Mouse (Mus musculus): ENCODE results near the gene Zfp488. TPM values are rescaled to one million over a fixed set of nuclear protein-coding genes. Genes with fewer than 3 reads are reported as not detected.

Zfp488 gene
- 0.09 and 0.10 TPM in 2 replicates for polyA plus RNA-seq (2016; fragmentation: Nextera tagmentation; extraction: Ambion mirVana)

DNA sequence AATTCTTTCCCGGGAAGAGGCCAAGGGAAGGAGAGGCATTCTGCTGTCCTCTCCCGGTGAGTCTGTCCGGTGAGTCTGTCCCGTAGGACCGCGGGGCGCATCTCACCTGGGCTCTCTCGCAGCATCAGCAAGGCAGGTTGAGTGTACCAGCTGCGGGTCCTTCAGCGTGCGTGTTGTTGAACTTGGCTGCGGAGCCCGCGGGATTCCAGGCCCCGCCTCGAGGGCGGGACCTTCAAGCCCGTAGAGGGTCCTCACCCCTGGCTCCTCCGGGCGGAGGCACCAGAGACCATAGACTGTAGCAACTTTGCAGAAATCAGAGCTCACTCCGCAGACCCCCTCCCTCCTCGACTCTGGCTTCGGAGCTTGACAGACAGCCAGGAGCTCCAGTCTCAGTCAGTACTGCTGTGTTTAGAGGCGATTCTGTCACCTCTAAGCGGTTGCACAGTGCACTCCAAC lies at the start of gene Zfp488:
TSS of gene Zfp488 (minus strand) at position 161 of the 456 bp plus-strand sequence.
- H3K36me3 ChIP-seq (replicated peaks): no peaks in the 10 kb centered on the region
- WGBS: 2% methylated on average over 25 of the region's 25 CpGs
- peak within 1 kb of the TSS; percentile 39 for H3K4me3 ChIP-seq (replicated peaks)
- H3K27me3 ChIP-seq: peaks cover 12% of the 10 kb centered on the region; the same call in 1 of the 2 replicates
- peak within 1 kb of the TSS; percentile 70 for H3K4me2 ChIP-seq
- no peak within 1 kb of the TSS for H3K27ac ChIP-seq
- peaks cover 7% of the 10 kb centered on the region for H3K4me1 ChIP-seq
- ATAC-seq (ENCODE audit: low FRiP score): 0 out of 2 replicates have a peak, but pooled peaks have one; percentile 57
- H3K9ac ChIP-seq: peak within 1 kb of the TSS; percentile 53
- no peaks in the 10 kb centered on the region for H3K9me3 ChIP-seq

DNA sequence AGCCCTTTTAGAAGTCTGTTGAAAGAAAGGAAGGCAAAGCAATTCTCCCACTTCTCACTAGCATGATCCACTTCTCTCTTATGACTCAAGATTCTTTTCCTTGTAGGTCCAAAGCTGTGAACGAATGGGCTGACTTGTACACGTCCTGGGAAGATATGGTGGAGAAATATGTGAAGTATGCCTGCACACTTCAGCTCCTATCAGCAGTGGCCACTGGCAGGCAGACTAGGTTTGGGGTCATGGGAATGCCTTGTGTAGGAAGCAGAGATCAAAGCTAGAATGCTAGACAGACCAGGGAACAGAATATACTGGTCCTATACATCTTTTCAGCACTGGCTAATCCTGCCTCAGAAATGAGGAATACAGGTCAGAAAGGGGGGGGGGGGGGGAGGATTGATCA lies 48.1 kb upstream of the Zfp488 start:
- no peak overlapping the region for H3K9ac ChIP-seq
- no peaks in the 10 kb centered on the region for H3K36me3 ChIP-seq (replicated peaks)
- no peak overlapping the region for H3K4me2 ChIP-seq
- no peaks in the 10 kb centered on the region for H3K4me1 ChIP-seq
- ATAC-seq (ENCODE audit: low FRiP score): no peak
- H3K9me3 ChIP-seq: 0 out of 2 replicates have a peak, but pooled peaks cover 8% of the 10 kb centered on the region
- H3K27me3 ChIP-seq: no peaks in the 10 kb centered on the region
- WGBS: 86% methylated on average over 2 of the region's 2 CpGs
- no peak overlapping the region for H3K27ac ChIP-seq
- no peak overlapping the region for H3K4me3 ChIP-seq (replicated peaks)

DNA sequence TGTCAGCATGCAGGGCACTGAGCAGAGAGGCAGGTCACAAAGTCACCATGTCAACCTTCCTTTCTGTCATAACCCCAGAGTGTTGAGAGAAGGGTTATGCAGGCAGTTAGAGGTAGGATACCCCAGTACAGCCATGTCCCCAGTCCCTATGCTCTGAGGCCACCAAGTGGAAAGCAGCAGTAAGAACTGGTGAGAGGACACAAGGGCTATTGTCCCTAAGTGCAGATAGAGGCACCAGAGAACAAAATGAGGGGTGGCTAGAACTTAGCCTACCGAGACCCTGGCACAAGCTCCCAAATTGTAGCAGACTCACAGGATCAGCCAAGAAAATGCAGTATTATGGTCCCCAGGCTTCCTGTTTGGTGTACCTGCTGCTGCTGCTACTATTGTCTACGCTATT lies 38.4 kb upstream of the Zfp488 start:
- ATAC-seq (ENCODE audit: low FRiP score): no peak
- H3K9me3 ChIP-seq: no peaks in the 10 kb centered on the region
- H3K27ac ChIP-seq: no peak overlapping the region
- H3K4me3 ChIP-seq (replicated peaks): no peak overlapping the region
- H3K4me2 ChIP-seq: no peak overlapping the region
- H3K27me3 ChIP-seq: no peaks in the 10 kb centered on the region
- no peaks in the 10 kb centered on the region for H3K4me1 ChIP-seq
- WGBS: 91% methylated on average over 2 of the region's 2 CpGs
- no peak overlapping the region for H3K9ac ChIP-seq
- no peaks in the 10 kb centered on the region for H3K36me3 ChIP-seq (replicated peaks)

DNA sequence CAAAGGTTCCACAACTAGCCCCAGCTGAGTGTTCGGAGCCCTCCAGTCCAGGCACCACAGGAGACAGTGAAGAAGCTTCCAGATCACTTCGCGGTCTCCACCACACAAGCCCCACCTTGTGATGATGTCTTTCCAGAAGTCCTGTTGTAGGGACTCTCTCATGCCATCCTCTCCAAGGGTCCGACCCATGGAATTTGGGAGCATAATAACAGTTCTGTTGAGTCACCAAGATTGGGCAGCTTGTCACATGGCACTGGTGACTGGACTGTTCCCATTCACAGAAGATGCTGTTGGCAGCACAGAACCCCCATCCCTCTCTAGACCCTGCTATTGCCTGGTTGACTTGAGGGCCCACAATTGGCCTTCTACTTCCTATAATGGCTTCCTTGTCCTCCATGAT lies 37.8 kb upstream of the Zfp488 start, which contains the start of gene Gm5460:
TSS of gene Gm5460 (plus strand) at position 378 of the 400 bp plus-strand sequence.
- 88% methylated on average over 4 of the region's 4 CpGs for WGBS

DNA sequence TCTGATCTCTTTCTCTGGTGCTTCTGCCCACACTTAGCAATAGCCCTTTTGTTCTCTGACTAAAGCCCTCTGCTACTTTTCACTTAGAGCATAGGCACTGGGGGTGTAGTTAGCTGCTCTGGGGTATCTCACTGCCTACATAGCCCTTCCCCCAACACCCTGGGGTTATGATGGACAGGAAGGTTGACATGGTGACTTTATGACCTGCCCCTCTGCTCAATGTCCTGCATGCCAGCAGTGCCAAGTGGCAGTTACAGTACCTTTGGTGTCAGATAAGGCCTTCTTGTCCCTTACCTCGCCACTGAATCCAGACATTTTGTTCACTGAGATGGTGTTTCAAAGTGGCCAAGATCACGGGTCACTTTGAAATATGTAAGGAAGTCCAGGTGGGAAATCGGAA lies 36.5 kb upstream of the Zfp488 start, which contains the start of gene Gm30083:
TSS of gene Gm30083 (minus strand) at position 120 of the 400 bp plus-strand sequence.
- Histone ChIP-seq H3K4me3 (replicated peaks) (no peak within 1 kb of the TSS), H3K9me3 (no peaks in the 10 kb centered on the region), H3K4me2 (no peak within 1 kb of the TSS), H3K9ac (no peak within 1 kb of the TSS), H3K4me1 (no peaks in the 10 kb centered on the region), H3K27ac (no peak within 1 kb of the TSS), H3K27me3 (no peaks in the 10 kb centered on the region), H3K36me3 (replicated peaks) (no peaks in the 10 kb centered on the region)
- WGBS: 88% methylated on average over 3 of the region's 3 CpGs
- no peak for ATAC-seq (ENCODE audit: low FRiP score)

More for the DNA sequence above, 37.8 kb upstream of the Zfp488 start, which contains the start of gene Gm5460:
- H3K36me3 ChIP-seq (replicated peaks): no peaks in the 10 kb centered on the region
- no peak within 1 kb of the TSS for H3K9ac ChIP-seq
- no peak within 1 kb of the TSS for H3K4me2 ChIP-seq
- no peak for ATAC-seq (ENCODE audit: low FRiP score)
- no peaks in the 10 kb centered on the region for H3K4me1 ChIP-seq
- no peak within 1 kb of the TSS for H3K4me3 ChIP-seq (replicated peaks)
- no peaks in the 10 kb centered on the region for H3K27me3 ChIP-seq
- no peak within 1 kb of the TSS for H3K27ac ChIP-seq
- no peaks in the 10 kb centered on the region for H3K9me3 ChIP-seq

DNA sequence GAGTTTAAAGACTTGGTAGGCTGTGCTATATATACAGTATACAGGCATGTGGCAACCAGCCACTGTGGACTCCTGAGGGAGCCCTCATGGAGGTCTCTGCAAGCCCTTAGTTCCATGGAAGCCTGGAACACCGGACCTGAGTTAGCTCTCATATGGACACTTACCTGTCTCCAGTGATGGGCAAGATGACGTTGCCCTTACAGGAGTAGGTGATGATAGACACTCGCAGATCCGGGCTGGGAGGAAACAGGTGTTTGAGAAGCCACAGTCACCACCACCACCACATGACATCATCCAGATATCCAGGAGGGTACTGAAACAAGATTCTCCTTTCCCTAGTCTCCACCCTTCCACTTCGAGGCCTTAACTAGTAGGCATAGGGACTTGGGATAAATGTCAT lies 23.8 kb upstream of the Zfp488 start:
- Histone ChIP-seq H3K4me1 (no peaks in the 10 kb centered on the region), H3K4me2 (no peak overlapping the region), H3K4me3 (replicated peaks) (no peak overlapping the region), H3K9ac (no peak overlapping the region), H3K36me3 (replicated peaks) (no peaks in the 10 kb centered on the region), H3K9me3 (no peaks in the 10 kb centered on the region), H3K27me3 (no peaks in the 10 kb centered on the region), H3K27ac (no peak overlapping the region)
- 92% methylated on average over 5 of the region's 5 CpGs for WGBS
- ATAC-seq (ENCODE audit: low FRiP score): no peak

DNA sequence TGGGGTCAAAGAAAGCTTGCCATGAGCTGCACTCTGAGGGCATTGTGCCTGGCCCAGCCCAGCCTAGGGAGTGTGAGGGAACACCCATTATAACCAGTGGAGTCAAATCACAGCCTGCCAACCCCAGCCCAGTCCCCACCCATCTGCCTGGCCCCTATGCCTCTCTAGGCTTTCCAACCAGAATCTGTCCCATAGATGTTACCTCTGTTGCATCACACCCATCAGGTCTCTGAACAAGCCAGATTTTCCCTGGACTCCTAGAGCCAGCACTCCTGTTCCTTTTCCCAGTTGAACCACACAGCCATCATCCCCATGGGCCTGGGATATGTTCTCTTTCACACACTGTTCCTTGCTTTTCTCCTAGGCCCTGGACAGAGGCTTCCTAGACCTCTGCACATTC lies 22.9 kb upstream of the Zfp488 start:
- Histone ChIP-seq H3K4me3 (replicated peaks) (no peak overlapping the region), H3K27me3 (no peaks in the 10 kb centered on the region), H3K4me2 (no peak overlapping the region), H3K9me3 (no peaks in the 10 kb centered on the region), H3K36me3 (replicated peaks) (no peaks in the 10 kb centered on the region), H3K9ac (no peak overlapping the region), H3K27ac (no peak overlapping the region), H3K4me1 (no peaks in the 10 kb centered on the region)
- no peak for ATAC-seq (ENCODE audit: low FRiP score)

DNA sequence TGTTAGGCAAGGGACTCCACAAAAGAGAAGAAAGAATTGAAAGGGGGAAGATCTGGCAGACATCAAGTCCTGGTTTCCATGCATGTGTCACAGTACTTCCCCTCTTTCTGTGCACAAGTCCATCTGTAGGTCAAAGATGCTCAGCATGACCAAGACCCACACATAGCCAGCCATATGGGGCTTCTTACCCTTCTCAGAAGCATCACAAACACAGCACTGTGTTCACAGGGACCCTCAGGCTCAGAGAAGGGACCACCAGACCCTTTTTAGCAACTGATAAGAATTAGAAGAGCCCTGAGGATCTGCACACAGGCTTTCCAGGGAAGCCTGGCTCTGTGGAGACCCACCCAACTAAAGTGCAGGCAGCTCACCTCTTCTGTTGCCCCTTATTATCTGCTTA lies 21.5 kb upstream of the Zfp488 start:
- Histone ChIP-seq H3K9ac (no peak overlapping the region), H3K36me3 (replicated peaks) (no peaks in the 10 kb centered on the region), H3K27ac (no peak overlapping the region), H3K4me1 (no peaks in the 10 kb centered on the region), H3K9me3 (no peaks in the 10 kb centered on the region), H3K27me3 (no peaks in the 10 kb centered on the region), H3K4me3 (replicated peaks) (no peak overlapping the region), H3K4me2 (no peak overlapping the region)
- ATAC-seq (ENCODE audit: low FRiP score): no peak

DNA sequence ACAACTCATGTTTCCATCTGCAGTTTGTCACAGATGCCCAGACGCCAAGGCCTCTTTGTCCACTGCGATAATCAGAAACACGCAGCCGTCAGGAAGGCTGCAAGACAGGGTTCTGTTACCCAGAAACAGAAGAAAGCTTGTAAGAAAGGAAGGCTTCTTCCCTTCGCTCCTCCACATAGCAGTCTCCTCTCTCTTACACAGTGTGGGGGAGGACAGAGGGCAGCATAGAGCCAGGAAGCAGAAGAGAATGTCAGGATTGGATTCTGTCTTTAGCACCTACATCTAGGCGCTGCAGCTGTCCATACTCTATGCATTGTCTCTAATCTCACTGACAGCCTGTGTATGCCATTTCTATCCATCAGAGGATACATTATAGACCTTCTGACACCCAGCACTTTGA lies 18.9 kb upstream of the Zfp488 start:
- Histone ChIP-seq H3K9ac (no peak overlapping the region), H3K27me3 (no peaks in the 10 kb centered on the region), H3K9me3 (no peaks in the 10 kb centered on the region), H3K4me3 (replicated peaks) (no peak overlapping the region), H3K4me2 (no peak overlapping the region), H3K4me1 (no peaks in the 10 kb centered on the region), H3K36me3 (replicated peaks) (no peaks in the 10 kb centered on the region), H3K27ac (no peak overlapping the region)
- ATAC-seq (ENCODE audit: low FRiP score): no peak
- 76% methylated on average over 6 of the region's 6 CpGs for WGBS

DNA sequence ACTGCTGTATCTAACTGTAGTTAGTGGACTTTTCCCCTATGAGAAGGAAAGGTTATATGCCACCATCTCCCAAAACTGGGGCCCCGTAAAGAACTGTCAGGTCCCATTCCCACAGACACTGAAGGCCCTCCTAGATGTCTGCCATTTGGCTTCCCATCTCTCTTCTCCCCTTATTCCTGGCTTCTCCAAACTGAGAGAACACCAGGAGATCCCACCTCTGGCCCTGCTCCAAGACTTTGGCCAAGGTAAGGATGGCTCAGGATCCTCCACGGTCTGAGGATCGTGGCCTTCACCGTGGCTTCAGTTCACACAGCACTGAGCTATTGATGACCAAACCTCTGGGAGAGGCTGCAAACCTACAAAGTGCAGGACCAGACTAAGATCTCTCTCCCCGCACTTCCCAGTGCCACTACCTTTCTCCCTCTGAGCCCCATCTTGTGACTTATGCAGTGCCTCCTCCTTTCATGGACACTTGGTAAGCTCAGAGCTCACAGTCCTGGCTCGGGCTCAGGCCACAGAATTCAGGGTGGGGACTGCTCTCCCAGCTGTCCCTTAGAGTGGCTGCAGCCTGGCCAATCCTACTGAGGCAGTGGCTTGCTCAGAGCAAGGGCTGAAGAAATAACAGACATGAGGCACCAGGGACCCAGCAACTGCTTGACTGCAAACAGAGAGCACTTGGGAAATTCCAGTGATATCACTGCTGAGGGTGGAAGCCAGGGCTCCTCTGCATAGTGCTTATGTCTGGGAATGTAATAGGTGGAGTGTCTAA lies 15.1 kb upstream of the Zfp488 start:
- WGBS: 91% methylated on average over 6 of the region's 6 CpGs
- Histone ChIP-seq H3K27me3 (no peaks in the 10 kb centered on the region), H3K27ac (no peak overlapping the region), H3K4me2 (no peak overlapping the region), H3K4me1 (no peaks in the 10 kb centered on the region), H3K9ac (no peak overlapping the region), H3K9me3 (no peaks in the 10 kb centered on the region), H3K4me3 (replicated peaks) (no peak overlapping the region), H3K36me3 (replicated peaks) (no peaks in the 10 kb centered on the region)
- no peak for ATAC-seq (ENCODE audit: low FRiP score)

DNA sequence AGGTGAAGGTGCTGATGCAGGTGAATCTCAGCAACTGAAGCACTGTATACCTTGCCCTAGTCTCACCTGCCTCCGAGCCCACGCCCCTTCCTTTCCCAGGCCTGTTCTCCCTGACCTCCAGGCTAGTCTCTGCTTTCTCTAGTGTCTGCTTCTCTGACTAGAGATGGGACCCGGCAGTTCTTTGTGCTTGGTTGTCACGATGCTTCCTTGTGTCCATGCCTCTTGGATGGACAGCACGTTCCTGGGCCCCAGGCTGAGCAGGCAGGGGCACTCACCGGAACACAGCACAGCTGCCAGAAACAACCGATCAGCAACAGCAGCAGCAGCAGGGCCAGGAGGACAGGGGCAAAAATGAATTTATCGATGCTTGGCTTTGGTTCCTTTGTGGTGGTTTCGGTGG lies 14.5 kb upstream of the Zfp488 start:
- Histone ChIP-seq H3K36me3 (replicated peaks) (no peaks in the 10 kb centered on the region), H3K4me3 (replicated peaks) (no peak overlapping the region), H3K27ac (no peak overlapping the region), H3K27me3 (no peaks in the 10 kb centered on the region), H3K4me1 (no peaks in the 10 kb centered on the region), H3K9ac (no peak overlapping the region), H3K4me2 (no peak overlapping the region), H3K9me3 (no peaks in the 10 kb centered on the region)
- ATAC-seq (ENCODE audit: low FRiP score): no peak
- WGBS: 91% methylated on average over 9 of the region's 9 CpGs

DNA sequence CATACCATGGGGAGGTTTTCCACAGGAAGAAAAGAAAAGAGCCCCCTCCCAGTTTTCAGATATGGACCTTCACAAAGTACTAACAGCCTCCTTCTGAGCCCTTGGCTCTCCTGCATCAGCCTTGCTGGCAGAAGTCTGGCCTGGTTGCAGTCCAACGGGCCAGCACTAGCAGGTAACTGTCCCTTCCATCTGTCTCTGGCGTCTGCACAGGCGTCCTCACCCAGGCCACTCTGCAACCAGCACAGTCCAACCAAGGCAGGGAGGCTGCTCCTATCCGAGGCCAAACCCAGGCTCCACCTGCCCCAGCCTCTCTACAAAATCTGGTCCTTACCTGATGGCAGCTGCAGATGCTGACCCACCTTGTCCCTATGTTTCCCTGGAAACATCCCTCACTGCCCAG lies 13.4 kb upstream of the Zfp488 start:
- no peaks in the 10 kb centered on the region for H3K9me3 ChIP-seq
- no peak overlapping the region for H3K4me3 ChIP-seq (replicated peaks)
- no peaks in the 10 kb centered on the region for H3K36me3 ChIP-seq (replicated peaks)
- H3K4me1 ChIP-seq: no peaks in the 10 kb centered on the region
- H3K4me2 ChIP-seq: no peak overlapping the region
- no peak overlapping the region for H3K27ac ChIP-seq
- 83% methylated on average over 4 of the region's 4 CpGs for WGBS
- H3K9ac ChIP-seq: no peak overlapping the region
- ATAC-seq (ENCODE audit: low FRiP score): no peak
- no peaks in the 10 kb centered on the region for H3K27me3 ChIP-seq

DNA sequence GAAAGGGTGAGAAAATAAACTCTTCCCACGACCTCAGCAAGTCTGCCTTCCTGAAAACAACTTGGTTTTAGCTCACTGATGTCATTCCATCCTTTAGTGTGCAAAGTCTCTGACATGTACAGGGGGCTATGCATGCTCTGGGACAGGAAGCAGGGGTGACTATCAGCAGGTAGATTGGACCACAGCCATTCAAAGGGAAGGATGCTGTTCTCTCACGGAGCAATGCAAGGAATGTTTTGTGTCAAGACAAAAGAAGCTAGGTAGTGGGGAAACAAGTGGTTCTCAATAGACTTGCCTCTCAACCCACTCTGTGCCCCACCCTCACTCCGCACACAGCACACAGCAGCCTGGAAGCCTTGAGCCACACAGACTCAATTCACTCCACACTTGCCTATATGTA lies 10.6 kb upstream of the Zfp488 start:
- Histone ChIP-seq H3K9me3 (no peaks in the 10 kb centered on the region), H3K36me3 (replicated peaks) (no peaks in the 10 kb centered on the region), H3K27me3 (no peaks in the 10 kb centered on the region), H3K9ac (no peak overlapping the region), H3K27ac (no peak overlapping the region), H3K4me1 (no peaks in the 10 kb centered on the region), H3K4me3 (replicated peaks) (no peak overlapping the region), H3K4me2 (no peak overlapping the region)
- no peak for ATAC-seq (ENCODE audit: low FRiP score)
- 42% methylated on average over 3 of the region's 3 CpGs for WGBS

Measured in forebrain, embryonic 12.5 days (tissue).